In the genomic region with DNA sequence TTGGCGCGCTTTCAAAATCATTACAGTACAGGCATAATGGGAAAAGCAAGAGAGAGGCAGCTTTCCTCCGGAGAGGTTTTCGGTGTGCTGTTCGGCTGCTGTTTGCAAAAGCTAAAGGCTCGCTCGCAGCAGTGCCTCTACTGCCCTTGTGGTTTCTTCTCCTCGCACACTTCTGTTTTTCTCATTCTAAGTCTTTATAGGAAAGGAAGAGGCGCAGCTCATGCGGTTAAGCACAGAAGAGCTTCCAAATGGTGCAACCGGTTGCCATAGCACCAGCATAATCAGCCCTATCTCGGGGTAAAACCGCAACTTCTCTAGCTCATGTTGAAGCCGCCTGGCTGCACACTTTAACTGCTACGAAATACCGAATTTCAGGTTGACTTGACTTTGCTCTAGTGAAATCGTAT, we compare ENCODE assay signal across 8 mouse cellular contexts. TPM values are rescaled to one million over a fixed set of nuclear protein-coding genes. Genes with fewer than 3 reads are reported as not detected.
DNase-seq lines count a peak whose midpoint lies in the region; ATAC-seq lines count a peak whose summit lies in the region.

No protein-coding gene starts in this region.

- H3K9me3 ChIP-seq in hindbrain, embryonic 13.5 days: no peaks in the 10 kb centered on the region
- H3K9me3 ChIP-seq in lung, embryonic 16.5 days (ENCODE audit: control insufficient read depth, low read length): no peaks in the 10 kb centered on the region
- no peaks in the 10 kb centered on the region for H3K9me3 ChIP-seq in neural tube, embryonic 15.5 days (replicated peaks)

- WGBS in hindbrain, embryonic 13.5 days: 10% methylated on average over 17 of the region's 17 CpGs
- WGBS in lung, embryonic 16.5 days: 38% methylated on average over 17 of the region's 17 CpGs
- WGBS in neural tube, embryonic 15.5 days: 7% methylated on average over 17 of the region's 17 CpGs

- H3K4me1 ChIP-seq in hindbrain, embryonic 13.5 days (replicated peaks): peaks cover 14% of the 10 kb centered on the region
- H3K4me1 ChIP-seq in lung, embryonic 16.5 days (replicated peaks; ENCODE audit: control insufficient read depth, insufficient read depth, low read length): no peaks in the 10 kb centered on the region
- H3K4me1 ChIP-seq in neural tube, embryonic 15.5 days: peaks cover 13% of the 10 kb centered on the region

- peak overlapping the region; percentile 58; the same call in 1 of the 2 replicates for H3K9ac ChIP-seq in hindbrain, embryonic 13.5 days
- no peak overlapping the region for H3K9ac ChIP-seq in lung, embryonic 16.5 days (ENCODE audit: low read length)
- peak overlapping the region; percentile 22; the same call in 1 of the 2 replicates for H3K9ac ChIP-seq in neural tube, embryonic 15.5 days (replicated peaks)

- no peaks in the 10 kb centered on the region for H3K27me3 ChIP-seq in hindbrain, embryonic 13.5 days
- no peaks in the 10 kb centered on the region for H3K27me3 ChIP-seq in lung, embryonic 16.5 days (ENCODE audit: control insufficient read depth, insufficient read depth, low read depth, low read length)
- H3K27me3 ChIP-seq in neural tube, embryonic 15.5 days (replicated peaks): no peaks in the 10 kb centered on the region

- peak; percentile 99 for ATAC-seq in frontal cortex, adult (ENCODE audit: low TSS enrichment)
- ATAC-seq in hindbrain, embryonic 13.5 days (ENCODE audit: low FRiP score): peak; percentile 85
- ATAC-seq in lung, embryonic 16.5 days (ENCODE audit: low read depth): no peak
- ATAC-seq in neural tube, embryonic 15.5 days (ENCODE audit: low FRiP score): peak; percentile 85

- H3K27ac ChIP-seq in hindbrain, embryonic 13.5 days: peak overlapping the region; percentile 78
- H3K27ac ChIP-seq in lung, embryonic 16.5 days (ENCODE audit: low read length): no peak overlapping the region
- H3K27ac ChIP-seq in neural tube, embryonic 15.5 days (replicated peaks): peak overlapping the region; percentile 66

- H3K4me2 ChIP-seq in hindbrain, embryonic 13.5 days: peak overlapping the region; percentile 61
- peak overlapping the region; percentile 2 for H3K4me2 ChIP-seq in lung, embryonic 16.5 days (ENCODE audit: low read depth, low read length)
- peak overlapping the region; percentile 57 for H3K4me2 ChIP-seq in neural tube, embryonic 15.5 days

- no peaks in the 10 kb centered on the region for H3K36me3 ChIP-seq in hindbrain, embryonic 13.5 days
- no peaks in the 10 kb centered on the region for H3K36me3 ChIP-seq in lung, embryonic 16.5 days (ENCODE audit: control insufficient read depth, insufficient read depth, low read length)
- H3K36me3 ChIP-seq in neural tube, embryonic 15.5 days: no peaks in the 10 kb centered on the region

- peak overlapping the region; percentile 40 for H3K4me3 ChIP-seq in hindbrain, embryonic 13.5 days
- peak overlapping the region; percentile 0; the same call in 1 of the 2 replicates for H3K4me3 ChIP-seq in lung, embryonic 16.5 days (ENCODE audit: low read length)
- H3K4me3 ChIP-seq in neural tube, embryonic 15.5 days (replicated peaks): peak overlapping the region; percentile 33

- DNase-seq in CD8-positive naive resting alpha-beta T cell, adult 2 months (ENCODE audit: low read depth in 2 of 2, low spot score in 2 of 2): peak; percentile 83 to 85
- peak; percentile 92 for DNase-seq in brain, adult 2 months (ENCODE audit: low read depth, low spot score)
- peak; percentile 43 to 63 for DNase-seq in layer of hippocampus, postnatal 25 days (ENCODE audit: extremely low spot score in 1 of 2, low spot score in 1 of 2)
- DNase-seq in thymus, postnatal 0 days (ENCODE audit: low spot score): peak; percentile 98

RNA-seq across cellular contexts. Expression of a gene that starts 39.1 kb away (rescaled TPM):
- polyA plus RNA-seq in hindbrain, embryonic 13.5 days (2015; fragmentation: Nextera tagmentation; extraction: Ambion mirVana): 0.88 and 1.1 TPM in 2 replicates
- total RNA-seq in layer of hippocampus, postnatal 25 days (2021): 1 to 10 TPM; 2.1 to 3.1 TPM
- 4.4 and 6.5 TPM in 2 replicates for polyA plus RNA-seq in lung, embryonic 16.5 days (2015; fragmentation: Nextera tagmentation; extraction: Ambion mirVana)
- polyA plus RNA-seq in neural tube, embryonic 15.5 days (2015; fragmentation: Nextera tagmentation; extraction: Ambion mirVana): 1.7 and 17.9 TPM in 2 replicates
- 408 and 445 TPM in 2 replicates for polyA plus RNA-seq in thymus, postnatal 0 days (2015; fragmentation: Nextera tagmentation; extraction: Ambion mirVana)

Comparison
In these comparisons a context has a peak if more than half of its experiments do, and no peak if none do; other contexts are left out.
1. H3K4me2 ChIP-seq: peak in every context shown above with its lines; median percentile 61 in hindbrain, embryonic 13.5 days; 57 in neural tube, embryonic 15.5 days; 2 in lung, embryonic 16.5 days.
2. RNA of a gene that starts 39.1 kb away (polyA plus RNA-seq): 408 to 445 TPM in thymus, postnatal 0 days; 4.4 to 6.5 TPM in lung, embryonic 16.5 days, 1.7 to 17.9 TPM in neural tube, embryonic 15.5 days and 0.88 to 1.1 TPM in hindbrain, embryonic 13.5 days; every median in the first group is over 10 times any median in the second.
3. Peak in every context shown above with its lines, with median percentiles within 50 percentile points of each other: DNase-seq and H3K4me3 ChIP-seq.